Mouse (Mus musculus) retina, postnatal 1 day (tissue): Measurements from ENCODE around the gene Parp11.
"Not testable (repeated sequence)": the region's sequence is repeated elsewhere in the genome, so short reads cannot be mapped to it uniquely, and the experiment has no call there.

Experiments
- DNase-seq: peaks from one replicate; pipeline ENCODE4 v3.0.0-alpha.2; 2012

The Parp11 gene

GRCm38 (mm10) chr6:127500119-127500518, 53.5 kb downstream of the Parp11 start:
- no peak for DNase-seq

DNA sequence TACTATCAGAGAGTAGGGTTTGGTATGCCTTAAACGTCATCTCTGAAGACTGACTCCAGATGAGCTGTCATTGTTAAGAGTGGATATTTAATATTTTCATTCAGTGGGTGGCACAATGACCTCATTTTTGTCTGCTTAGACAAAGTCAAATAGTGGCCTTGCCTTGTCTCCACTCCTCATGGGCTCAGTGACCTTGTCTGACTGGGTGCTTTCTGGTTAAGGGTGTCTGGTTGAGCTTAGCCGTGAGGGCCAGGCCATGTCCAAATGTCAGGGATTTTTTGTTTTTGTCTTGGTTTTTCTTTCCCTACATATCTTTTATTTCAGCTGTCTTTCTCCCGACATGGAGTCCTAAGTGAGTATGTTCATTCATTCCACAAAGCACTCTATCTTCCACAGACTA, 54.2 kb downstream of the Parp11 start:
- DNase-seq, result no peak

- DNase-seq, result peak; percentile 50
Observed at GRCm38 (mm10) chr6:127502530-127502929, 55.9 kb downstream of the Parp11 start.

DNA sequence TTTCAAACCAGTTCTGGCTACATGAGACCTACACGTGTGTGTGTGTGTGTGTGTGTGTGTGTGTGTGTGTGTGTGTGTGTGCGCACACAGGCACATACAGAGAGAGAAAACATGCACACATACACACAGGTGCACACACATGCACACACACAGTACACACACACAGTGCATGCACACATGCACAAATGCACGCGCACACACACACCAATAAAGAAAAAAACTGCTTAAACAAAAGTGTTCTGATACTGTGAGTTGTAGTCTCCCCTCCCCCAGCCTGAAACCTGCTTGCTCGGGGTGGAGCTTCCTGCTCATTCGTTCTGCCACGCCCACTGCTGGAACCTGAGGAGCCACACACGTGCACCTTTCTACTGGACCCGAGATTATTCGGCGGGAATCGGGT, 67.1 kb downstream of the Parp11 start:
- not testable (repeated sequence) for DNase-seq

GRCm38 (mm10) chr6:127521176-127521575, 74.5 kb downstream of the Parp11 start:
- DNase-seq, result no peak

DNA sequence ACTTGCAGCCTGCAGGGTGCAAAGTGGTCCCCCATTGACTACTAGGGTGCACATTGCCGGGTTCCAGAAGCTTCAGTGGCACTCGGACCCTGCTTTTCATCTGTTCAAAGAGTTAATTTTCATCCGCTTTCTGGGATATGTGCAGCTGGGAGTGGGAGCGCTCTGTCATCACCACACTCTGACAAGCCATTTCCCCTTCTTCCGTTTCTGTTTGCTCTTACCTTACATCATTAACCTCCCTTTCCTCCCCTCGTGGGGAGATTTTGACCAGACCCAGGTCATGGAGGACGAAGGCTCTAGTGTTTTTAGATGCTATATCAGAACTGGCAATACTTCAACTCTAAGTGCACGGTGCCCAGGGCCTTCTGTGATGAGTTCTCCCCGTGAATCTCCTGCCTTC, 75.7 kb downstream of the Parp11 start:
- no peak for DNase-seq

- DNase-seq, result peak; percentile 86
Observed at GRCm38 (mm10) chr6:127524442-127524841, 77.8 kb downstream of the Parp11 start.

GRCm38 (mm10) chr6:127528625-127529024, 82.0 kb downstream of the Parp11 start:
- no peak for DNase-seq

DNA sequence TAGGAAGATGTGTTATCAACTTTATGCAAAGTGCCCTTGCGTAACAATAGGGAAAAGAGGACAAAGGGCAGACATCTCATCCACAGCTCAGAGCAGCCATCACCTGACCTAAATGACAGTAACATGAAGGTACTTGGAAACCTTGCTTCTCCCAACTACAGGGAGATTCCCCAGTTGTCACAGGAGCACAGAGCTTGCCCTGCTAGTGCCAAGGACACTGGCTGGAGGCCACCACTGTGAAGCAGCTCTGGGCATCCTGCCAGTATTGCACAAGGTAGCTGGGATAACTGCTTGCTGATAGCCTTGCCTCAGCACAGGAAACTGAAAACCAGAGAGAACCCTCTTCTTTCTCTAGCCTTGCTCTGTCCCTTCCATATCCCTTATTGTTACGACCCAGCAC, 82.8 kb downstream of the Parp11 start:
- peak; percentile 44 for DNase-seq

DNA sequence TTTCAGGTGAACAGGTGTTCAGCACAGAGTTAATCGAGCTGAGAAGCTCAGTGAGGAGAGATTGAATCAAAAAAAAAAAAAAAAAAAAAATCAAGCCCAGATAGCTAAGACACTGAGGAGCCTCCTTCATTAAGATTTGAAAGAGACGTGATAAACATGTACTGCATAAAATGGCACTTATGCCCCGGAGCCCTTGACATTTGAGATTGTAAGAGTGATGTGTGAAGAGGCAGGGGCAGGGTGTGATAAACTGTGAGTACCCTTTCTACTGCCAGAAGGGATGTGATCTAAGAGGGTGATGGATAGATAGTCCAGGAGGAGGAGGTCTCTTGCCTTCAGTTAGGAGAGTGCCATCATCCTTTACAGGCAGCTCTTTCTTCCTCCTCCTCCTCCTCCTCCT, 83.6 kb downstream of the Parp11 start:
- DNase-seq, result no peak

- DNase-seq, result no peak
Observed at GRCm38 (mm10) chr6:127531412-127532205, 85.0 kb downstream of the Parp11 start.

DNA sequence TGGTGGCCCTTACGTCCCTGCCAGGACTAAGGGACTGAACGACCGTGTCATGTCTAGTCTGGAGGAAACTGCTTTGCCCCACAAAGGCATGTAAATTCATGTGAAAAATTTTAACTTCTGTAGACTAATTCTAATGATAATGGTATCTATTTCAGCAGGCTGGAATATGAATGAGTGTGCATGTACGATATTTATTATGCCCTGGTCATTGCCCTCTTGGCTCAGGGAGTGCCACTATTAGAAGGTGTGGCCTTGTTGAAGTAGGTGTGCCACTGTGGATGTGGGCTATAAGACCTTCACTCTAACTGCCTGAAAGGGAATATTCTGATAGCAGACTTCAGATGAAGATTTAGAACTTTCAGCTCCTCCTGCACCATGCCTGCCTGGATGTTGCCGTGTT, 85.7 kb downstream of the Parp11 start:
- no peak for DNase-seq

DNA sequence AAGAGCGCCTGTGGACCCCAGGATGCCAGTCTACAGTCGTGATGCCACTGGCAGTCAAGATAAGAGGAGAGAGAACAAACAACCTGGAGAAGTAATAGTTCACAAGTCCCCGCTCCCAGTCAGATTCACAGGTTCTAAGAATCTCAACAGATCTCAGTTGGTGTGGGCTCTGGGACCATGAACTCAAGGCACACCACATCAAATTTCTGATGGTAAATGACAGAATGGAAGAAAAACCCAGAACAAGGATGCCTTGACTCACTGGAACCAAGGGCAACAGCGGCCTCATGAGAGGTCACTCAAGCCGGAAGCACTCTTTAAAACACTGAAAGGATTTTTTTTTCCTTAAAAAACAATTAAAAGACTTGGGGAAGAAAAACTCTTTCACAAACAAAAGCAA, 87.1 kb downstream of the Parp11 start:
- DNase-seq, result no peak

DNA sequence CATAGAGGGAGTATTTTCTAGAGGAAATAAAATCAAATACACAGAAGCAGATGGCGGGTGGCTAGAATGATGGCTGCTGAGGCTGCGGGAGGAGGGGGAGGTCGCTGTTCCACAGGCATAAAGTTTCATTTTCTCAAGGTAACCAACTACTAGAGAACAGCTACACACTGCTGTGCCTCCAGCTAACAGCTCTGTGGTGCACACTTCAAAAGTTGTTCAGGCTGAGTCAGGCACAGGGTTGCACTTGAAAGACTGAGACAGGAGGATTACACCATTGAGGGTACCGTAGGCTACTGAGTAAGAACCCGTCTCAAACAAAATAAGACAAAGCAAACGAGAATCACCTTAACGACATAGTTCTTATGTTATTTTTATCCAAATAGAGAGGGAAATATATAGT, 90.4 kb downstream of the Parp11 start:
- DNase-seq, result no peak

DNA sequence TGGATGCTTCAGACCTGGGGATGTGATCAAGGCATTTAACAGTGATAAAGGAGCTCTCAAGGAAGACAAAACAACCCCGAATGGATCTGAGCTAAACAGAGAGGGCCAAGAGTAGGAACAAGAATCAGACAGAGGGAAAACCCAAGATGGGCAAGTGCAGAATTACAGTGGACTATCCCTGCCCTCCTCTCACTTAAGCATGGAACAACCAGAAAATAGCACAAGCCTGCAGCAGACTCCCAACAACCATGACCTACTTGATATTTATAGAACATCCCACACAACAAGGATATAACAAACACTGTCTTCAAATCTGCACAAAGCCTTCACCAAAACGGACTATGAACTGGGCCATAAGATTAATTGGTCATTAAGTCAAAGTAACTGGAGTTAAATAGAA, 91.5 kb downstream of the Parp11 start:
- no peak for DNase-seq

GRCm38 (mm10) chr6:127539226-127539625, 92.6 kb downstream of the Parp11 start:
- DNase-seq, result no peak

GRCm38 (mm10) chr6:127539659-127540058, 93.0 kb downstream of the Parp11 start:
- no peak for DNase-seq

- no peak for DNase-seq
Observed at GRCm38 (mm10) chr6:127540517-127540916, 93.9 kb downstream of the Parp11 start.

GRCm38 (mm10) chr6:127541617-127542374, 95.2 kb downstream of the Parp11 start:
- peak; percentile 89 for DNase-seq
